Mouse (Mus musculus): Measurements from ENCODE around the gene Kitl. TPM values are rescaled to one million over a fixed set of nuclear protein-coding genes. Genes with fewer than 3 reads are reported as not detected.

The Kitl gene
- polyA plus RNA-seq, 1 experiment from 2014 or later = 7.0 TPM

Small RNAs within 50 kb of the gene (microRNA-seq; reads per million reads assigned to microRNA genes)
- not detected for gene Gm22918
- gene Gm25287 = not detected
